Mouse (Mus musculus) common myeloid progenitor, adult 5-6 weeks (primary cell): ENCODE data around the gene Gm17555. TPM values are rescaled to one million over a fixed set of nuclear protein-coding genes. Genes with fewer than 3 reads are reported as not detected.

ENCODE experiments used
- total RNA-seq: library from RNA; stranded (forward); fragments of 200-1000, 187-1606 nt; gene quantifications from 2 replicates; pipeline ENCODE4 v1.2.3, GENCODE M21; 2017

The Gm17555 gene
- total RNA-seq, 1 experiment from 2014 or later = 0.69 TPM

Other genes with a start within 250 kb of the Gm17555 start
- gene Fgf7, start 180.4 kb upstream of the Gm17555 start, total RNA-seq = not detected in 2 replicates
- gene Fam227b, start 63.1 kb upstream of the Gm17555 start, total RNA-seq = not detected in 2 replicates
- gene Dtwd1, start 63.0 kb upstream of the Gm17555 start, total RNA-seq = 15.3 and 18.4 TPM in 2 replicates